Mouse (Mus musculus): ENCODE measurements at regions not wholly inside any gene's neighbourhood (a gene's known extent, or its start where the extent isn't known, plus 50 kb on each side); places are given as distances from the start of the nearest gene placed in this dataset.

GRCm38 (mm10) chr2:137419678-137420077, 303.2 kb upstream of the Jag1 start:
- no peak for DNase-seq (ENCODE audit: low spot score)

- DNase-seq (ENCODE audit: low spot score), result no peak
Observed at GRCm38 (mm10) chr2:137417691-137418090, 301.2 kb upstream of the Jag1 start.

- no peak for DNase-seq (ENCODE audit: low spot score)
Observed at GRCm38 (mm10) chr2:137413432-137413831, 297.0 kb upstream of the Jag1 start.

- no peak for DNase-seq (ENCODE audit: low spot score)
Observed at GRCm38 (mm10) chr2:137409611-137410010, 293.2 kb upstream of the Jag1 start.

GRCm38 (mm10) chr2:137408294-137408693, 291.9 kb upstream of the Jag1 start:
- DNase-seq (ENCODE audit: low spot score), result no peak

GRCm38 (mm10) chr2:137393486-137393885, 277.0 kb upstream of the Jag1 start:
- no peak for DNase-seq (ENCODE audit: low spot score)

- DNase-seq (ENCODE audit: low spot score), result no peak
Observed at GRCm38 (mm10) chr2:137379816-137380215, 263.4 kb upstream of the Jag1 start.

- DNase-seq (ENCODE audit: low spot score), result no peak
Observed at GRCm38 (mm10) chr2:137375346-137375745, 258.9 kb upstream of the Jag1 start.

GRCm38 (mm10) chr2:137371062-137371461, 254.6 kb upstream of the Jag1 start:
- no peak for DNase-seq (ENCODE audit: low spot score)

- no peak for DNase-seq (ENCODE audit: low spot score)
Observed at GRCm38 (mm10) chr2:137363006-137363405, 246.6 kb upstream of the Jag1 start.

GRCm38 (mm10) chr2:137357181-137357738, 240.8 kb upstream of the Jag1 start:
- DNase-seq (ENCODE audit: low spot score), result peak; percentile 4

- no peak for DNase-seq (ENCODE audit: low spot score)
Observed at GRCm38 (mm10) chr2:137343736-137344135, 227.3 kb upstream of the Jag1 start.

GRCm38 (mm10) chr2:137329995-137330394, 213.6 kb upstream of the Jag1 start:
- DNase-seq (ENCODE audit: low spot score), result no peak

GRCm38 (mm10) chr2:137323445-137323844, 207.0 kb upstream of the Jag1 start:
- DNase-seq (ENCODE audit: low spot score), result no peak

- DNase-seq (ENCODE audit: low spot score), result no peak
Observed at GRCm38 (mm10) chr2:137310511-137310910, 194.1 kb upstream of the Jag1 start.

GRCm38 (mm10) chr2:137308116-137308515, 191.7 kb upstream of the Jag1 start:
- no peak for DNase-seq (ENCODE audit: low spot score)

- DNase-seq (ENCODE audit: low spot score), result no peak
Observed at GRCm38 (mm10) chr2:137301474-137302267, 185.2 kb upstream of the Jag1 start.

- DNase-seq (ENCODE audit: low spot score), result no peak
Observed at GRCm38 (mm10) chr2:137289231-137289630, 172.8 kb upstream of the Jag1 start.

- no peak for DNase-seq (ENCODE audit: low spot score)
Observed at GRCm38 (mm10) chr2:137271575-137272180, 155.2 kb upstream of the Jag1 start.

- DNase-seq (ENCODE audit: low spot score), result no peak
Observed at GRCm38 (mm10) chr2:137262911-137263310, 146.5 kb upstream of the Jag1 start.

GRCm38 (mm10) chr2:137257847-137258515, 141.5 kb upstream of the Jag1 start:
- DNase-seq (ENCODE audit: low spot score), result no peak

GRCm38 (mm10) chr2:137247931-137248330, 131.5 kb upstream of the Jag1 start:
- peak; percentile 4 for DNase-seq (ENCODE audit: low spot score)

GRCm38 (mm10) chr2:137244370-137244769, 127.9 kb upstream of the Jag1 start:
- no peak for DNase-seq (ENCODE audit: low spot score)
